Mouse (Mus musculus) embryonic facial prominence, embryonic 11.5 days (tissue): ENCODE results near the gene Dnajc5. TPM values are rescaled to one million over a fixed set of nuclear protein-coding genes. Genes with fewer than 3 reads are reported as not detected.

Source experiments
- ATAC-seq: fragments of 200-750 bp; cut with Nextera tagmentation; replicated peaks from 2 replicates; pipeline ENCODE4 v1.8.0; 2017; ENCODE audit warnings: low read depth; ENCODE audit not compliant: insufficient number of reproducible peaks, low FRiP score, low TSS enrichment
- DNase-seq: peaks from one replicate; pipeline ENCODE4 v3.0.0-alpha.2; 2015; ENCODE audit warnings: low spot score
- H3K27ac ChIP-seq: fragments of 300-500 bp; sonication (generic); replicated peaks from 2 replicates; pipeline ENCODE4 v1.5.1; 2014; ENCODE audit warnings: mild to moderate bottlenecking, low read depth, low read length, control low read depth
- H3K27me3 ChIP-seq: fragments of 300-500 bp; sonication (generic); 2 replicates; pipeline ENCODE4 v1.6.1; 2014; ENCODE audit warnings: mild to moderate bottlenecking, low read length, moderate library complexity, mixed read lengths; ENCODE audit not compliant: control insufficient read depth, insufficient read depth
- H3K36me3 ChIP-seq: fragments of 300-500 bp; sonication (generic); replicated peaks from 2 replicates; pipeline ENCODE4 v1.6.1; 2014; ENCODE audit warnings: low read depth, mild to moderate bottlenecking, low read length, moderate library complexity, mixed read lengths; ENCODE audit not compliant: control insufficient read depth, insufficient read depth
- H3K4me1 ChIP-seq: fragments of 300-500 bp; sonication (generic); 2 replicates; pipeline ENCODE4 v1.6.1; 2014; ENCODE audit warnings: low read length, mixed read lengths; ENCODE audit not compliant: control insufficient read depth, insufficient read depth
- H3K4me2 ChIP-seq: fragments of 300-500 bp; sonication (generic); 2 replicates; pipeline ENCODE4 v1.6.1; 2014; ENCODE audit warnings: low read depth, mild to moderate bottlenecking, control low read depth, low read length, moderate library complexity
- H3K4me3 ChIP-seq: fragments of 300-500 bp; sonication (generic); 2 replicates; pipeline ENCODE4 v1.5.1; 2014; ENCODE audit warnings: low read depth, low read length, control low read depth
- H3K9ac ChIP-seq: fragments of 300-500 bp; sonication (generic); replicated peaks from 2 replicates; pipeline ENCODE4 v1.6.1; 2014; ENCODE audit warnings: mild to moderate bottlenecking, control low read depth, low read length
- H3K9me3 ChIP-seq: fragments of 300-500 bp; sonication (generic); replicated peaks from 2 replicates; pipeline ENCODE4 v1.6.1; 2016; ENCODE audit warnings: mild to moderate bottlenecking, low read length, inconsistent platforms, mixed read lengths; ENCODE audit not compliant: control insufficient read depth
- WGBS: fragments of 180-500 bp; shearing (Covaris S2); extraction: QIAGEN DNeasy Blood & Tissue Kit; methylation state at CpG from one replicate; pipeline ENCODE4 v1.1.7; 2014; 5-methylcytosine and 5-hydroxymethylcytosine counted together
- polyA plus RNA-seq: library from polyadenylated mRNA; unstranded; fragments of >200 nt; fragmentation: Nextera tagmentation; extraction: Ambion mirVana; gene quantifications from 2 replicates; pipeline ENCODE4 v1.2.1, GENCODE M21; 2014

Gene Dnajc5
- polyA plus RNA-seq, 1 experiment from 2014 or later, result 79.1 TPM

DNA sequence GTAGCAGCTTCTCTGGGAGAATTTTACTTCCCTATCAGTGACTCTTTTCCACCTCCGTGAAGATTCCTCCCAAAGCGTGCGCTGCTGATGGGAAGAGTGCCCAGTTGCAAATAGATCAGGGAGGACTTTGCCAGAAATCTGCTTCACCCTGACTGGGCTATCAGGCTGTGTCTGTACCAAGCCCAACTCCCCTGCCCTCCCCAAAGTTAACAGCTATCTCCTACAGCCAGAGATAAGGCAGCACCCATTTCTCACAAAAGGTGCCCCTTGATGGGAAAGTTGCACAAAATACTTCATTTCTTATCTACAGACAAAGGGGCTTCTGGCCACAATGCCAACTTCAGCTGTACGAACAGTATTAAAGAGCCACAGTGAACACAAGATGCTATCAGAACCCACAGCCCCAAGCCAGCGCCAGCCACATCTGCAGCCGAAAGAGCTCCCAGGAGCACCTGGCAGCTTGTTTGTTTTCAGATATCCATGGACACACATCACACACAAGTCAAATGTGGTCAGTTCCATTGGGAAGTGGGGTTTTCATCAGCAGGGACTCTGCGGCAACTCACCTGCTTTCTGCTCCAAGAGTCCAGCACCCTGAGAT lies 57.8 kb downstream of the Dnajc5 start:
- H3K4me1 ChIP-seq, result no peaks in the 10 kb centered on the region
- no peak overlapping the region for H3K4me2 ChIP-seq
- ATAC-seq, result no peak
- H3K9ac ChIP-seq, result no peak overlapping the region
- 86% methylated on average over 7 of the region's 7 CpGs for WGBS
- peaks cover 2% of the 10 kb centered on the region for H3K36me3 ChIP-seq
- no peaks in the 10 kb centered on the region for H3K27me3 ChIP-seq
- no peaks in the 10 kb centered on the region for H3K9me3 ChIP-seq
- H3K4me3 ChIP-seq, result no peak overlapping the region
- H3K27ac ChIP-seq, result no peak overlapping the region
- DNase-seq, result no peak

- H3K4me3 ChIP-seq, result no peak overlapping the region
- no peak overlapping the region; the same call in 1 of the 2 replicates for H3K9ac ChIP-seq
- no peaks in the 10 kb centered on the region for H3K9me3 ChIP-seq
- H3K4me2 ChIP-seq, result no peak overlapping the region
- WGBS, result 50% methylated on average over 5 of the region's 5 CpGs
- H3K36me3 ChIP-seq, result peaks cover 3% of the 10 kb centered on the region; the same call in 1 of the 2 replicates
- no peak overlapping the region for H3K27ac ChIP-seq
- H3K4me1 ChIP-seq, result no peaks in the 10 kb centered on the region
- no peaks in the 10 kb centered on the region for H3K27me3 ChIP-seq
- no peak for DNase-seq
- ATAC-seq, result no peak
Measured at GRCm38 (mm10) chr2:181578790-181579618, 58.7 kb downstream of the Dnajc5 start.

DNA sequence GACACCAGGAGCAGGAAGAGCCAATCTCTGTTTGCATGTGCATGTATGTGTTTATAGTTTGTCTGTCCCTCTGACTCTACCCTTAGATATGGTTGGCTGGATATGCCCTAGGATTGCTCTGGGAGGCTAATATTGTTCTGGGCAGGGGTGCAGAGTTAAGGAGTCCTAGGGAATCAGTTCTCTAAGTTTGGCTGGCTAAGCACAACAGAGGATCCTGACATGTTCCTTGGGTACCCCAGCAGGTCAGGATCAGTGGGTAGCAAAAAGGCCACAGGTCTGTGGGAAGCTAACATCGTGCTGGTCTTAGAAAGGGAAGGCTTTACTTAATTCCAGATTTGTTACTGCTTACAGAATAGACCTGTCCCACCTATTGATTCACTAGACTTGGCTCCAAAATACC lies 59.4 kb downstream of the Dnajc5 start:
- ATAC-seq, result no peak
- Histone ChIP-seq H3K9me3 (no peaks in the 10 kb centered on the region), H3K9ac (no peak overlapping the region), H3K4me3 (no peak overlapping the region), H3K4me2 (no peak overlapping the region), H3K4me1 (no peaks in the 10 kb centered on the region), H3K27ac (no peak overlapping the region), H3K36me3 (peaks cover 3% of the 10 kb centered on the region; the same call in 1 of the 2 replicates), H3K27me3 (no peaks in the 10 kb centered on the region)
- no peak for DNase-seq
- WGBS, result 100% methylated on average over 1 of the region's 1 CpGs

DNA sequence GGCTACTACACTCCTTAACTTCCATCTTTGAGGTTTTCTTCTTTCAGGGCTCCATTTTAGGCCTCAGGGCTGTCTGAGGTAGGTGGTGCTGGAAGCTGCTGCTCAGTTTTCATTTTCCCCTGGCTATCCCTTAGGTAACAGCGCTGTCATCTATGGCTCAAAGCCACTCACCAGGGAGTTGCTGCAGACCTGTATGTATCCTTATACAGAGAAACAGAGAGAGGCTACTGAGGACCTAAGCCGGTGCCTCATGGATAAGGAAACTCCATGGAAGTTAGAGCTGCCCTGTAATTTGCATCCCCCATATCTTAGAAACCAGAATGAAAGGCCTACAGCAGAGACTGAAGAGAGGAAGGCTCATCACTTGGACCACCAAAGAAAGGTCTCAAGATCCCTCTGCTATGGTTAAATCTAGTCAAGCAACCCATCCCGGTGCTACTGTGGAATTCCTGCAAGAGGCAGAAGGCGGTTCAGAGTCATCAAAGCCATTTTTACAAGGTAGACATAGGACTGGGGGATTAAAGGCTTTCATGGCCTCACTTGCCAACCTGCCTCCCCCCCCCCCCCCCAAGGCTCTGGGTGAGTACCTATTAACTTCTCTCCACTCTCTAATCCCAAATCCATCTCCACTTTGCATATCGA lies 60.0 kb downstream of the Dnajc5 start:
- 79% methylated on average over 5 of the region's 5 CpGs for WGBS
- peak overlapping the region; percentile 64 for H3K9ac ChIP-seq
- no peak for DNase-seq
- H3K27me3 ChIP-seq, result no peaks in the 10 kb centered on the region
- H3K4me2 ChIP-seq, result peak overlapping the region; percentile 93
- peak overlapping the region; percentile 70 for H3K4me3 ChIP-seq
- no peaks in the 10 kb centered on the region for H3K4me1 ChIP-seq
- peaks cover 3% of the 10 kb centered on the region; the same call in 1 of the 2 replicates for H3K36me3 ChIP-seq
- H3K9me3 ChIP-seq, result no peaks in the 10 kb centered on the region
- no peak for ATAC-seq
- H3K27ac ChIP-seq, result no peak overlapping the region

DNA sequence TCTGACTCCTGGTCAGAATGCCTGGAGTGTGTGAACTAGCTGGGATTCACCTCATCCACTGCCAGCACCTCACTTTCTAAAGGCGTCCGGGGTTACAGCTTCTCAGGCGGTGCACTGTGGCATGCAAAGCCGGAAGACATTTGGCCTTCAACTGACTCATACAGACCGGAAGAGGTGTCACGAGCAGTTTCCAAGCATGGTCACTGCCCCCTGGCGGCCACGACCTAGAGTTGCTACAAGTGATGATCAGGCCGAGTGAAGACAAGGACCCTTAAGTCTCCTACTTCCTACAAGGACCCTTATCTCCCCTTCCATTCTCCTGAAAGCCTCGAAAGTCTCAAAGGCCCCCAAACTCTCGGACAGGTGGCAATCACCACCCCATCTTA lies 60.7 kb downstream of the Dnajc5 start:
- no peaks in the 10 kb centered on the region for H3K4me1 ChIP-seq
- H3K9ac ChIP-seq, result peak overlapping the region; percentile 89
- H3K9me3 ChIP-seq, result no peaks in the 10 kb centered on the region
- peak; percentile 92 for DNase-seq
- H3K4me2 ChIP-seq, result peak overlapping the region; percentile 93
- H3K4me3 ChIP-seq, result peak overlapping the region; percentile 70
- H3K27ac ChIP-seq, result peak overlapping the region; percentile 81
- H3K36me3 ChIP-seq, result peaks cover 8% of the 10 kb centered on the region
- no peaks in the 10 kb centered on the region for H3K27me3 ChIP-seq
- WGBS, result 0% methylated on average over 11 of the region's 11 CpGs
- peak; percentile 66 for ATAC-seq

- Histone ChIP-seq H3K9ac (peak overlapping the region; percentile 89), H3K27me3 (no peaks in the 10 kb centered on the region), H3K9me3 (no peaks in the 10 kb centered on the region), H3K4me2 (peak overlapping the region; percentile 93), H3K36me3 (peaks cover 10% of the 10 kb centered on the region), H3K27ac (peak overlapping the region; percentile 81), H3K4me3 (peak overlapping the region; percentile 70), H3K4me1 (no peaks in the 10 kb centered on the region)
- WGBS, result 1% methylated on average over 48 of the region's 49 CpGs
- ATAC-seq (peak; percentile 82), DNase-seq (peak; percentile 87)
Measured at GRCm38 (mm10) chr2:181581402-181582120, 61.3 kb downstream of the Dnajc5 start.

DNA sequence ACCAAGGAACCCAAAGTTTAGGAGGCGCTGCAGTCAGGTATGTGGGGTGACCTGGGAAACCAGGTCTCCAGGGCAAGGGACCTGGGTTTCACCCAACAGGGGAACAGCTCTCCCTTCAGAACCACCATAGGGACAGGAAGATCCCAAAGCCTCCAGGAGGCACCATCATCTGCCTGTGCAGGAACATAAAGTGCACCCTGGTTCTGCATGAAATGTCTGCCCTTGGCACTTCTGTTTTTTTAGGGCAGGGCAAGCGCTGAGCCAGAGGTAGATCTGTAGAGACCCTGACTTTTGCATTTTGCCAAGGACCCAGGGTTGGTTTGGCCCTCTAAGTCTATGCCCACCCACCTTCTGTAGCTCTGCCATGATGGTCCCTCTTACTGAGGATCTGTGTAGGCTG lies 62.1 kb downstream of the Dnajc5 start:
- H3K4me2 ChIP-seq, result no peak overlapping the region
- no peaks in the 10 kb centered on the region for H3K9me3 ChIP-seq
- H3K27me3 ChIP-seq, result no peaks in the 10 kb centered on the region
- no peak overlapping the region for H3K9ac ChIP-seq
- H3K4me3 ChIP-seq, result no peak overlapping the region
- WGBS, result 83% methylated on average over 2 of the region's 2 CpGs
- no peak overlapping the region for H3K27ac ChIP-seq
- H3K4me1 ChIP-seq, result no peaks in the 10 kb centered on the region
- H3K36me3 ChIP-seq, result peaks cover 12% of the 10 kb centered on the region
- DNase-seq (no peak), ATAC-seq (no peak)
